Mouse (Mus musculus): ENCODE measurements around the gene Kctd21.
A peak's percentile ranks its signal among the peaks of the same experiment; 100 is the strongest.

Kctd21 gene

GRCm38 (mm10) chr7:97331726-97332666, at the start of gene Kctd21, which contains the start of gene Usp35:
Gene Kctd21 (plus strand): TSS chr7:97332327.
Gene Usp35 (minus strand): TSS chr7:97332020.
- peak; percentile 93 for DNase-seq (ENCODE audit: low spot score)

GRCm38 (mm10) chr7:97296986-97297385, 35.1 kb upstream of the Kctd21 start:
- no peak for DNase-seq (ENCODE audit: low spot score)

GRCm38 (mm10) chr7:97297466-97297865, 34.7 kb upstream of the Kctd21 start:
- peak; percentile 20 for DNase-seq (ENCODE audit: low spot score)

- DNase-seq (ENCODE audit: low spot score), result no peak
Observed at GRCm38 (mm10) chr7:97298279-97298678, 33.8 kb upstream of the Kctd21 start.

- DNase-seq (ENCODE audit: low spot score), result no peak
Observed at GRCm38 (mm10) chr7:97298943-97299342, 33.2 kb upstream of the Kctd21 start.

GRCm38 (mm10) chr7:97300914-97301313, 31.2 kb upstream of the Kctd21 start:
- no peak for DNase-seq (ENCODE audit: low spot score)

- DNase-seq (ENCODE audit: low spot score), result no peak
Observed at GRCm38 (mm10) chr7:97301321-97301720, 30.8 kb upstream of the Kctd21 start.

GRCm38 (mm10) chr7:97302261-97302660, 29.9 kb upstream of the Kctd21 start:
- no peak for DNase-seq (ENCODE audit: low spot score)

- no peak for DNase-seq (ENCODE audit: low spot score)
Observed at GRCm38 (mm10) chr7:97302876-97303275, 29.3 kb upstream of the Kctd21 start.

GRCm38 (mm10) chr7:97303614-97304013, 28.5 kb upstream of the Kctd21 start:
- no peak for DNase-seq (ENCODE audit: low spot score)

- DNase-seq (ENCODE audit: low spot score), result no peak
Observed at GRCm38 (mm10) chr7:97304471-97304870, 27.7 kb upstream of the Kctd21 start.

GRCm38 (mm10) chr7:97305206-97305605, 26.9 kb upstream of the Kctd21 start:
- DNase-seq (ENCODE audit: low spot score), result no peak

- DNase-seq (ENCODE audit: low spot score), result no peak
Observed at GRCm38 (mm10) chr7:97306813-97307212, 25.3 kb upstream of the Kctd21 start.

- DNase-seq (ENCODE audit: low spot score), result no peak
Observed at GRCm38 (mm10) chr7:97307546-97307945, 24.6 kb upstream of the Kctd21 start.

- no peak for DNase-seq (ENCODE audit: low spot score)
Observed at GRCm38 (mm10) chr7:97309461-97310340, 22.4 kb upstream of the Kctd21 start.

GRCm38 (mm10) chr7:97310341-97310635, 21.8 kb upstream of the Kctd21 start:
- DNase-seq (ENCODE audit: low spot score), result no peak

GRCm38 (mm10) chr7:97311620-97312019, 20.5 kb upstream of the Kctd21 start:
- no peak for DNase-seq (ENCODE audit: low spot score)

- DNase-seq (ENCODE audit: low spot score), result no peak
Observed at GRCm38 (mm10) chr7:97312196-97312595, 19.9 kb upstream of the Kctd21 start.

GRCm38 (mm10) chr7:97312856-97313255, 19.3 kb upstream of the Kctd21 start:
- no peak for DNase-seq (ENCODE audit: low spot score)

GRCm38 (mm10) chr7:97313364-97313995, 18.6 kb upstream of the Kctd21 start:
- DNase-seq (ENCODE audit: low spot score), result no peak

- no peak for DNase-seq (ENCODE audit: low spot score)
Observed at GRCm38 (mm10) chr7:97314646-97315045, 17.5 kb upstream of the Kctd21 start.

- no peak for DNase-seq (ENCODE audit: low spot score)
Observed at GRCm38 (mm10) chr7:97315656-97316055, 16.5 kb upstream of the Kctd21 start.
